Mouse (Mus musculus) layer of hippocampus, adult 11-12 months (tissue): ENCODE data around the gene Dnajb4.

Experiments
- DNase-seq: peaks from one replicate; pipeline ENCODE4 v3.0.0; 2022; ENCODE audit warnings: low spot score

Gene Dnajb4

GRCm38 (mm10) chr3:152171862-152172261 is 38.2 kb downstream of the Dnajb4 start:
- DNase-seq: no peak

- no peak for DNase-seq
These were observed 38.9 kb downstream of the Dnajb4 start for GRCm38 (mm10) chr3:152171236-152171635.

- DNase-seq: no peak
These were observed 39.7 kb downstream of the Dnajb4 start for GRCm38 (mm10) chr3:152170407-152170806.

GRCm38 (mm10) chr3:152168007-152168406 is 42.1 kb downstream of the Dnajb4 start:
- DNase-seq: no peak

GRCm38 (mm10) chr3:152166699-152167451 is 43.2 kb downstream of the Dnajb4 start:
- DNase-seq: no peak

GRCm38 (mm10) chr3:152166099-152166423 is 44.0 kb downstream of the Dnajb4 start, which contains the start of gene Gipc2:
Gipc2 (minus strand) TSS chr3:152166230.
- no peak for DNase-seq

- no peak for DNase-seq
These were observed 44.6 kb downstream of the Dnajb4 start for GRCm38 (mm10) chr3:152165351-152166098.

GRCm38 (mm10) chr3:152165014-152165350 is 45.1 kb downstream of the Dnajb4 start:
- DNase-seq: no peak

GRCm38 (mm10) chr3:152163320-152163719 is 46.8 kb downstream of the Dnajb4 start:
- no peak for DNase-seq

GRCm38 (mm10) chr3:152160607-152161006 is 49.5 kb downstream of the Dnajb4 start:
- DNase-seq: no peak

- DNase-seq: no peak
These were observed 50.8 kb downstream of the Dnajb4 start for GRCm38 (mm10) chr3:152159321-152159720.

- DNase-seq: peak; percentile 37
These were observed 51.5 kb downstream of the Dnajb4 start for GRCm38 (mm10) chr3:152158344-152159291.

GRCm38 (mm10) chr3:152156816-152157496 is 53.1 kb downstream of the Dnajb4 start:
- DNase-seq: no peak

GRCm38 (mm10) chr3:152155296-152155948 is 54.7 kb downstream of the Dnajb4 start:
- peak; percentile 49 for DNase-seq

- no peak for DNase-seq
These were observed 56.0 kb downstream of the Dnajb4 start for GRCm38 (mm10) chr3:152154095-152154494.

- DNase-seq: no peak
These were observed 57.0 kb downstream of the Dnajb4 start for GRCm38 (mm10) chr3:152153152-152153551.

- no peak for DNase-seq
These were observed 57.7 kb downstream of the Dnajb4 start for GRCm38 (mm10) chr3:152152483-152152804.

- DNase-seq: no peak
These were observed 58.2 kb downstream of the Dnajb4 start for GRCm38 (mm10) chr3:152151725-152152482.

- no peak for DNase-seq
These were observed 60.2 kb downstream of the Dnajb4 start for GRCm38 (mm10) chr3:152149863-152150262.

GRCm38 (mm10) chr3:152149449-152149848 is 60.7 kb downstream of the Dnajb4 start:
- DNase-seq: no peak
